Mouse (Mus musculus): ENCODE data around the gene Hes5. TPM values are rescaled to one million over a fixed set of nuclear protein-coding genes. Genes with fewer than 3 reads are reported as not detected.

The Hes5 gene
- not detected for total RNA-seq (2023)

DNA sequence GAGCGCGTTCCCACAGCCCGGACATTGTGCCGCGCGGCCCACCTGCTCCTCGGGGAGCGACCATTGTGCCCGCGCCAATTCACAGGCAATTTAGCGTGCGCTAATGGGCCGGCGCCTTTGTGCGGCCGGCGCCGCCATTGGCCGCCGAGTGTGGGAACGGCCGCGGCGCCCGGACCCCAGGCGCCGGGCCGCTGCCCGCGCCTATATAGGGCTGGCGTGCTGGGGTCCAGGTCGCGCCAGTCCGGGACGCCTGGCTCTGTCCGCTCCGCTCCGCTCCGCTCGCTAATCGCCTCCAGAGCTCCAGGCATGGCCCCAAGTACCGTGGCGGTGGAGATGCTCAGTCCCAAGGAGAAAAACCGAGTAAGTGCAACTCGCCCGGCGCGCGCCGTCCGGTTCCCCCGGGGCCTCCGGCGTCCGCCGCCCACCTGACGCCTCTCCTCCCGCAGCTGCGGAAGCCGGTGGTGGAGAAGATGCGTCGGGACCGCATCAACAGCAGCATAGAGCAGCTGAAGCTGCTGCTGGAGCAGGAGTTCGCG lies at the start of gene Hes5:
Gene Hes5, plus strand, starts transcription at position 234 of the 536 bp plus-strand sequence.

GRCm38 (mm10) chr4:154928395-154929087 lies 32.2 kb upstream of the Hes5 start, which contains the start of gene Tnfrsf14:
Gene Tnfrsf14, minus strand, starts transcription at chr4:154928563.

GRCm38 (mm10) chr4:154963901-154964580 lies 3.3 kb downstream of the Hes5 start, which contains the start of gene Pank4:
Gene Pank4, plus strand, starts transcription at chr4:154964123.

Other genes starting within 250 kb of the Hes5 start
- not detected for gene Ttc34, start 123.5 kb upstream of the Hes5 start, total RNA-seq (2023)
- 1 to 10 TPM in 1 of 2 experiments, under 1 TPM in 1; 0.18 to 1.0 TPM for gene Mmel1, start 91.3 kb upstream of the Hes5 start, total RNA-seq (2023)
- 10 to 100 TPM; 18.9 to 20.4 TPM for gene Fam213b, start 61.8 kb upstream of the Hes5 start, total RNA-seq (2023)
- gene Tnfrsf14, start 32.4 kb upstream of the Hes5 start, total RNA-seq (2023), result 100 to 1,000 TPM in 1 of 2 experiments, 10 to 100 TPM in 1; 96.2 to 114 TPM
- gene Pank4, start 3.2 kb downstream of the Hes5 start, total RNA-seq (2023), result 10 to 100 TPM; 39.6 to 40.8 TPM
- not detected for gene Plch2, start 95.9 kb downstream of the Hes5 start, total RNA-seq (2023)
- 1 to 10 TPM; 7.7 to 9.5 TPM for gene Pex10, start 106.1 kb downstream of the Hes5 start, total RNA-seq (2023)
- gene Rer1, start 125.5 kb downstream of the Hes5 start, total RNA-seq (2023), result 10 to 100 TPM; 60.0 to 67.7 TPM
- gene Morn1, start 125.7 kb downstream of the Hes5 start, total RNA-seq (2023), result 1 to 10 TPM; 1.5 to 2.3 TPM